Mouse (Mus musculus) hindbrain, embryonic 11.5 days (tissue): ENCODE data around the gene Dcakd. TPM values are rescaled to one million over a fixed set of nuclear protein-coding genes. Genes with fewer than 3 reads are reported as not detected.

ENCODE experiments used
- ATAC-seq: fragments of 200-750 bp; cut with Nextera tagmentation; 2 replicates; pipeline ENCODE4 v1.8.0; 2017; ENCODE audit warnings: mild to moderate bottlenecking, moderate TSS enrichment, moderate library complexity; ENCODE audit not compliant: low FRiP score
- DNase-seq: peaks from one replicate; pipeline ENCODE4 v3.0.0-alpha.2; 2015; ENCODE audit warnings: low spot score
- H3K27ac ChIP-seq: fragments of 300-500 bp; sonication (generic); 2 replicates; pipeline ENCODE4 v1.5.1; 2014; ENCODE audit warnings: mild to moderate bottlenecking, low read depth, low read length
- H3K27me3 ChIP-seq: fragments of 300-500 bp; sonication (generic); 2 replicates; pipeline ENCODE4 v1.6.1; 2014; ENCODE audit warnings: mild to moderate bottlenecking, low read length, moderate library complexity, mixed read lengths; ENCODE audit not compliant: control insufficient read depth, insufficient read depth
- H3K36me3 ChIP-seq: fragments of 300-500 bp; sonication (generic); 2 replicates; pipeline ENCODE4 v1.6.1; 2014; ENCODE audit warnings: mild to moderate bottlenecking, low read length, moderate library complexity, mixed read lengths; ENCODE audit not compliant: control insufficient read depth, insufficient read depth
- H3K4me1 ChIP-seq: fragments of 300-500 bp; sonication (generic); replicated peaks from 2 replicates; pipeline ENCODE4 v1.6.1; 2014; ENCODE audit warnings: low read length, mixed read lengths; ENCODE audit not compliant: control insufficient read depth, insufficient read depth
- H3K4me2 ChIP-seq: fragments of 300-500 bp; sonication (generic); replicated peaks from 2 replicates; pipeline ENCODE4 v1.6.1; 2014; ENCODE audit warnings: mild to moderate bottlenecking, low read depth, low read length
- H3K4me3 ChIP-seq: fragments of 300-500 bp; sonication (generic); 2 replicates; pipeline ENCODE4 v1.5.1; 2014; ENCODE audit warnings: low read depth, low read length
- H3K9ac ChIP-seq: fragments of 300-500 bp; sonication (generic); 2 replicates; pipeline ENCODE4 v1.6.1; 2014; ENCODE audit warnings: low read depth, low read length
- H3K9me3 ChIP-seq: fragments of 300-500 bp; sonication (generic); 2 replicates; pipeline ENCODE4 v1.6.1; 2016; ENCODE audit warnings: low read length; ENCODE audit not compliant: control insufficient read depth
- WGBS: fragments of 180-500 bp; shearing (Covaris S2); extraction: QIAGEN DNeasy Blood & Tissue Kit; methylation state at CpG from one replicate; pipeline ENCODE4 v1.1.7; 2014; 5-methylcytosine and 5-hydroxymethylcytosine counted together
- polyA plus RNA-seq: library from polyadenylated mRNA; unstranded; fragments of >200 nt; fragmentation: Nextera tagmentation; extraction: Ambion mirVana; gene quantifications from 2 replicates; pipeline ENCODE4 v1.2.1, GENCODE M21; 2014

The Dcakd gene
- polyA plus RNA-seq, 1 experiment from 2014 or later = 229 TPM

DNA sequence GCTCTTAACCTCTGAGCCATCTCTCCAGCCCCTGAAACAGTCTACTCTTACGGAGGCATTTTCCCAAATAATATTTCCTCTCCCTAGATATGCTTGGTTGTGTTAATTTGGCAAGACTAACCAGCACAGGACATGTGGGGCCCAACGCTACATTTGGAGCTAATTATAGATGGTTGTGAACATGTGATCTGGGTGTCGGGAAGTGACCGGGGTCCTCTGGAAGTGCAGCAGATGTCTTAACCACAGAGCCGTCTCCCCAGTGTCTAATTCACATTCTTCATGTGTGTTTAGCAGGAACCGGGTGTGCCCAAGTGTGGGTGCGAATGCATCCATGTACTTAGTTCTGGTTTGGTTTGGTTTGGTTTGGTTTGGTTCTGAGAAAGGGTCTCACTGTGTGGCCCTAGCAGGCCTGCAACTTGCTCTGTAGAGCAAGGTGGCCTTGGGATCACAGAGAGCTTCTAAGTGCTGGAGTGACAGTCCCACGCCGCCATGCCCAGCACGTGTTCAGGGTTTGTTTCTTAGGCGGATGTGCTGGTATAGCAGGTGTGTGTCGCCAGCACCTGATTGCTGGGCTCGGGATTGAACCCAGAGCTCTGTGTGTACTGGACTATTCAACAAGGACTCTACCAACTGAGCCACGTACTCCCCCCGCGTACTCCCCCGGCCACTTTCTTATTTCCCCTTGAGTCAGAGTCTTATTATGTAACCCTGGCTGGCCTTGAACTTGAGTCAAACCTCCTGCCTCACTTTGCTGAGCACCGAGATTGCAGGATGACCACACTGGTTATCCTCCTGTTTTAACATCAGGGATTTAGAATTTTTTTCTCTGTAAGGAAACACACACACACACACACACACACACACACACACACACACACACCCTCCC lies 25.3 kb upstream of the Dcakd start:
- H3K9me3 ChIP-seq = no peaks in the 10 kb centered on the region
- no peak overlapping the region for H3K4me2 ChIP-seq
- H3K4me3 ChIP-seq = no peak overlapping the region
- WGBS = 91% methylated on average over 18 of the region's 18 CpGs
- no peak overlapping the region for H3K27ac ChIP-seq
- H3K36me3 ChIP-seq = peaks cover 15% of the 10 kb centered on the region; the same call in 1 of the 2 replicates
- no peaks in the 10 kb centered on the region for H3K4me1 ChIP-seq
- H3K27me3 ChIP-seq = no peaks in the 10 kb centered on the region
- no peak for DNase-seq
- ATAC-seq = no peak
- no peak overlapping the region for H3K9ac ChIP-seq

DNA sequence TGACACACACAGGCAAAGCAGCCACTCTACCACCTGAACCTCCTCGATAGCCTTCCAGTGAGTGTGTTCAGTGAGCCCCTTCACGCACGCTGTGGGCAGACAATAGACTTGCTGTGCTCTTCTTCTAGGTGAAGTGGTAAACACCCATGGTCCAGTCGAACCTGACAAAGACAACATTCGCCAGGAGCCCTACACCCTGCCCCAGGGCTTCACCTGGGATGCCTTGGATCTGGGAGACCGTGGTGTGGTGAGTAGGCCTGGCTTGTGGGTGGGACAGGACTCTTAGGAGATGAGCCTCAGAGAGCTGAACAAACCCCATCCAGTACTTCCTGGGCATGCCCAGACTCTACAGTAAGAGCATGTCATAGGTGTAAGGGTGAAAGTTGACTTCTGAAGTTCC lies 23.9 kb upstream of the Dcakd start:
- Histone ChIP-seq H3K27me3 (no peaks in the 10 kb centered on the region), H3K27ac (no peak overlapping the region), H3K4me1 (no peaks in the 10 kb centered on the region), H3K36me3 (peaks cover 13% of the 10 kb centered on the region; the same call in 1 of the 2 replicates), H3K4me2 (no peak overlapping the region), H3K9ac (no peak overlapping the region), H3K4me3 (no peak overlapping the region), H3K9me3 (no peaks in the 10 kb centered on the region)
- ATAC-seq (no peak), DNase-seq (no peak)
- 92% methylated on average over 6 of the region's 6 CpGs for WGBS

GRCm38 (mm10) chr11:103051249-103051691 lies 23.1 kb upstream of the Dcakd start:
- H3K27ac ChIP-seq = no peak overlapping the region
- no peak for ATAC-seq
- DNase-seq = no peak
- no peaks in the 10 kb centered on the region for H3K27me3 ChIP-seq
- no peaks in the 10 kb centered on the region for H3K9me3 ChIP-seq
- 84% methylated on average over 8 of the region's 8 CpGs for WGBS
- peaks cover 9% of the 10 kb centered on the region; the same call in 1 of the 2 replicates for H3K36me3 ChIP-seq
- H3K4me2 ChIP-seq = no peak overlapping the region
- H3K9ac ChIP-seq = no peak overlapping the region
- H3K4me1 ChIP-seq = no peaks in the 10 kb centered on the region
- H3K4me3 ChIP-seq = no peak overlapping the region

GRCm38 (mm10) chr11:103050153-103050552 lies 22.0 kb upstream of the Dcakd start:
- DNase-seq = no peak
- Histone ChIP-seq H3K4me3 (no peak overlapping the region), H3K27me3 (no peaks in the 10 kb centered on the region), H3K4me1 (no peaks in the 10 kb centered on the region), H3K9me3 (no peaks in the 10 kb centered on the region), H3K27ac (no peak overlapping the region), H3K36me3 (0 out of 2 replicates have a peak, but pooled peaks cover 6% of the 10 kb centered on the region), H3K4me2 (no peak overlapping the region), H3K9ac (no peak overlapping the region)
- 94% methylated on average over 9 of the region's 9 CpGs for WGBS
- ATAC-seq = no peak

GRCm38 (mm10) chr11:103049611-103050010 lies 21.5 kb upstream of the Dcakd start:
- Histone ChIP-seq H3K27me3 (no peaks in the 10 kb centered on the region), H3K27ac (no peak overlapping the region), H3K36me3 (0 out of 2 replicates have a peak, but pooled peaks cover 6% of the 10 kb centered on the region), H3K9me3 (no peaks in the 10 kb centered on the region), H3K9ac (no peak overlapping the region), H3K4me1 (no peaks in the 10 kb centered on the region), H3K4me2 (no peak overlapping the region), H3K4me3 (no peak overlapping the region)
- WGBS = 98% methylated on average over 5 of the region's 5 CpGs
- DNase-seq (no peak), ATAC-seq (no peak)

- Histone ChIP-seq H3K9ac (no peak overlapping the region), H3K4me1 (no peaks in the 10 kb centered on the region), H3K4me3 (no peak overlapping the region), H3K27me3 (no peaks in the 10 kb centered on the region), H3K9me3 (no peaks in the 10 kb centered on the region), H3K27ac (no peak overlapping the region), H3K4me2 (no peak overlapping the region), H3K36me3 (0 out of 2 replicates have a peak, but pooled peaks cover 3% of the 10 kb centered on the region)
- ATAC-seq (no peak), DNase-seq (no peak)
- WGBS = 51% methylated on average over 8 of the region's 8 CpGs
Measured at GRCm38 (mm10) chr11:103046286-103046685, 18.2 kb upstream of the Dcakd start.

DNA sequence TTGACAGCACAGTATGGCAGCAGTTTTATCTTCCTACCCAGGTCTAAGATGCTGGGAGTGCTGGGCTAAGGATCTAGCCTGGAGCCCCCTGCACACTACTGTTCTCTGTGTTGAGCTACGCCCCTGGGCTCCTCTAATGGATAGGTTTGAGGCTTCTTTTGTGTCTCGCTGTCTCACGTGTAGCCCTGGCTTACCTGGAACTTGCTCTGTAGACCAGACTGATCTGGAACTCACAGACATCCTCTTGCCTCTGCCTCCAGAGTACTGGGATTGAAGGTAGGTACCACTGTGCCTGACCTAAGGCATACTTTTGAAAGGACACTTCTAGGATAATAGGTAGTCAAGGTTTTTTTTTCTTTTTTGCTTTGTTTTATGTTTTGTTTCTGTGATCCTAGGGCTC lies 15.8 kb upstream of the Dcakd start:
- ATAC-seq = no peak
- 97% methylated on average over 3 of the region's 3 CpGs for WGBS
- no peaks in the 10 kb centered on the region for H3K4me1 ChIP-seq
- H3K4me3 ChIP-seq = no peak overlapping the region
- H3K9me3 ChIP-seq = no peaks in the 10 kb centered on the region
- H3K27ac ChIP-seq = no peak overlapping the region
- H3K9ac ChIP-seq = no peak overlapping the region
- no peak overlapping the region for H3K4me2 ChIP-seq
- no peaks in the 10 kb centered on the region for H3K27me3 ChIP-seq
- no peak for DNase-seq
- H3K36me3 ChIP-seq = 0 out of 2 replicates have a peak, but pooled peaks cover 3% of the 10 kb centered on the region

- Histone ChIP-seq H3K36me3 (0 out of 2 replicates have a peak, but pooled peaks cover 3% of the 10 kb centered on the region), H3K27me3 (no peaks in the 10 kb centered on the region), H3K9ac (no peak overlapping the region), H3K4me1 (no peaks in the 10 kb centered on the region), H3K27ac (no peak overlapping the region), H3K4me3 (no peak overlapping the region), H3K4me2 (no peak overlapping the region), H3K9me3 (no peaks in the 10 kb centered on the region)
- DNase-seq = no peak
- no peak for ATAC-seq
- 79% methylated on average over 4 of the region's 4 CpGs for WGBS
Measured at GRCm38 (mm10) chr11:103042828-103043227, 14.7 kb upstream of the Dcakd start.

- Histone ChIP-seq H3K4me3 (no peak overlapping the region), H3K9ac (no peak overlapping the region), H3K4me1 (no peaks in the 10 kb centered on the region), H3K36me3 (no peaks in the 10 kb centered on the region), H3K4me2 (no peak overlapping the region), H3K9me3 (no peaks in the 10 kb centered on the region), H3K27ac (no peak overlapping the region), H3K27me3 (no peaks in the 10 kb centered on the region)
- DNase-seq (no peak), ATAC-seq (no peak)
- WGBS = 87% methylated on average over 6 of the region's 6 CpGs
Measured at GRCm38 (mm10) chr11:103038037-103038436, 9.9 kb upstream of the Dcakd start.
